In the genomic region with DNA sequence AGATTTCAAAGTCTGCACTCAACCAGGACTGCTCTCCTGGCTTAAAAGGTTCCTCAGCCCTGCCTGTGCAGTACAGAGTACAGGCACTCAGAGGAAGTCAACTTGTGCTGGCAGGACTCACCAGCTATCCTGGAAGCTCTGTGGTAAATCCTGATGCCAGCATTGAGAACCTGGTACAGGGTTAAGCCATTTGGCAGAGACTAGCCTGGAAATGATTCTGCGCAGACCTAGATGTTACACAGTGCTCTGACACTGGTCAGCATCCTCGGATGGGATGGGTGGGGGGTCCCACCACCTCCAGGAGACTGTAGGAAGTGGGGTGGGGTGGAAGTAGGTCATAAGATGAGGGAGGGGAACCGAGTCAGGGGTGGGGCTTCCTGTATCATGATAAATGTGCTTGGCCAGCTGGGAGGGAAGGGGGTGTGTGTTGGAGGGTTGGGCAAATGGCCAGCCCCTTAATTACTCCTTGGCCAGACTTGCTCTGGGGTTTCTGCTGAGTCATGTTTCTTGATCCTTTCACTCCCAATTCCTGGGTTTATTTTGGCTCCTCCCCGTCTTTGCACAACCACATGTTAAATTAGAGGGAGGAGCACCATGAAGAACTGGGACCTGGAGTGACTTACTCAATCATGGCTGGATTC, we compare ENCODE assay signal across 8 mouse cellular contexts. TPM values are rescaled to one million over a fixed set of nuclear protein-coding genes. Genes with fewer than 3 reads are reported as not detected.
DNase-seq lines count a peak whose midpoint lies in the region; ATAC-seq and TF ChIP-seq lines count a peak whose summit lies in the region.

No protein-coding gene starts in this region.

- H3K9me3 ChIP-seq in midbrain, postnatal 0 days (ENCODE audit: low read length) = no peaks in the 10 kb centered on the region
- H3K9me3 ChIP-seq in midbrain, embryonic 11.5 days (ENCODE audit: control insufficient read depth, low read length) = no peaks in the 10 kb centered on the region
- no peaks in the 10 kb centered on the region for H3K9me3 ChIP-seq in liver, embryonic 11.5 days (ENCODE audit: control insufficient read depth, low read length)
- H3K9me3 ChIP-seq in stomach, embryonic 16.5 days (replicated peaks; ENCODE audit: control insufficient read depth, low read length) = no peaks in the 10 kb centered on the region

- intact Hi-C loops in heart, postnatal 10 days (cut with DNase I) = no loop called here
- intact Hi-C loops in left cerebral cortex, postnatal 36 days (cut with DNase I) = no loop called here

- peak; percentile 35 for DNase-seq in midbrain, postnatal 0 days (ENCODE audit: low spot score)
- DNase-seq in midbrain, embryonic 11.5 days (ENCODE audit: low spot score, missing footprints) = no peak
- DNase-seq in adrenal gland, postnatal 25 days = peak; percentile 40
- DNase-seq in heart, postnatal 10 days = peak; percentile 63 to 72
- peak; percentile 33 for DNase-seq in liver, embryonic 11.5 days (ENCODE audit: low spot score)
- no peak for DNase-seq in layer of hippocampus, postnatal 36 days
- no peak for DNase-seq in left cerebral cortex, postnatal 36 days (ENCODE audit: low spot score in 2 of 2)

- no peak for ATAC-seq in midbrain, postnatal 0 days (ENCODE audit: low FRiP score)
- ATAC-seq in midbrain, embryonic 11.5 days (ENCODE audit: low FRiP score) = no peak
- no peak for ATAC-seq in liver, embryonic 11.5 days (replicated peaks; ENCODE audit: low FRiP score)
- ATAC-seq in stomach, embryonic 16.5 days (ENCODE audit: insufficient read depth, low FRiP score) = peak; percentile 33; the same call in 1 of the 2 replicates

- WGBS in midbrain, postnatal 0 days = 82% methylated on average over 4 of the region's 4 CpGs
- 85% methylated on average over 4 of the region's 4 CpGs for WGBS in midbrain, embryonic 11.5 days
- 48% methylated on average over 4 of the region's 4 CpGs for WGBS in liver, embryonic 11.5 days
- 41% methylated on average over 4 of the region's 4 CpGs for WGBS in stomach, embryonic 16.5 days

- peaks cover 4% of the 10 kb centered on the region; the same call in 1 of the 2 replicates for H3K36me3 ChIP-seq in midbrain, postnatal 0 days (ENCODE audit: insufficient read depth, low read length)
- no peaks in the 10 kb centered on the region; the same call in 1 of the 2 replicates for H3K36me3 ChIP-seq in midbrain, embryonic 11.5 days (ENCODE audit: control insufficient read depth, insufficient read depth, low read length)
- H3K36me3 ChIP-seq in liver, embryonic 11.5 days (ENCODE audit: control insufficient read depth, insufficient read depth, low read length) = peaks cover 22% of the 10 kb centered on the region
- peaks cover 25% of the 10 kb centered on the region; the same call in 1 of the 2 replicates for H3K36me3 ChIP-seq in stomach, embryonic 16.5 days (ENCODE audit: control insufficient read depth, insufficient read depth, low read length)

- H3K4me3 ChIP-seq in midbrain, postnatal 0 days (ENCODE audit: low read depth, low read length) = no peak overlapping the region
- H3K4me3 ChIP-seq in midbrain, embryonic 11.5 days (ENCODE audit: low read depth, low read length) = no peak overlapping the region
- H3K4me3 ChIP-seq in liver, embryonic 11.5 days (ENCODE audit: low read depth, low read length) = no peak overlapping the region
- no peak overlapping the region for H3K4me3 ChIP-seq in stomach, embryonic 16.5 days (replicated peaks; ENCODE audit: low read length)

- H3K9ac ChIP-seq in midbrain, postnatal 0 days (replicated peaks; ENCODE audit: low read length, poor library complexity, severe bottlenecking) = no peak overlapping the region
- H3K9ac ChIP-seq in midbrain, embryonic 11.5 days (ENCODE audit: low read length) = no peak overlapping the region
- no peak overlapping the region for H3K9ac ChIP-seq in liver, embryonic 11.5 days (ENCODE audit: low read depth, low read length)
- H3K9ac ChIP-seq in stomach, embryonic 16.5 days (ENCODE audit: low read length) = no peak overlapping the region

- no peak for TF ChIP-seq CTCF in midbrain, postnatal 0 days (IDR thresholded peaks at IDR 0.05)

- peaks cover 6% of the 10 kb centered on the region; the same call in 1 of the 2 replicates for H3K4me1 ChIP-seq in midbrain, postnatal 0 days (ENCODE audit: insufficient read depth, low read length)
- H3K4me1 ChIP-seq in midbrain, embryonic 11.5 days (ENCODE audit: control insufficient read depth, insufficient read depth, low read length) = peaks cover 6% of the 10 kb centered on the region
- peaks cover 49% of the 10 kb centered on the region for H3K4me1 ChIP-seq in liver, embryonic 11.5 days (replicated peaks; ENCODE audit: control insufficient read depth, insufficient read depth, low read length)
- peaks cover 30% of the 10 kb centered on the region for H3K4me1 ChIP-seq in stomach, embryonic 16.5 days (ENCODE audit: control insufficient read depth, insufficient read depth, low read length)

- H3K4me2 ChIP-seq in midbrain, postnatal 0 days (ENCODE audit: low read depth, low read length, poor library complexity, severe bottlenecking) = no peak overlapping the region
- no peak overlapping the region for H3K4me2 ChIP-seq in midbrain, embryonic 11.5 days
- H3K4me2 ChIP-seq in liver, embryonic 11.5 days = no peak overlapping the region
- no peak overlapping the region for H3K4me2 ChIP-seq in stomach, embryonic 16.5 days (ENCODE audit: low read depth, low read length)

- H3K27me3 ChIP-seq in midbrain, postnatal 0 days (ENCODE audit: insufficient read depth, low read length) = no peaks in the 10 kb centered on the region
- H3K27me3 ChIP-seq in midbrain, embryonic 11.5 days (ENCODE audit: control insufficient read depth, insufficient read depth, low read length) = no peaks in the 10 kb centered on the region
- no peaks in the 10 kb centered on the region for H3K27me3 ChIP-seq in liver, embryonic 11.5 days (replicated peaks; ENCODE audit: control insufficient read depth, insufficient read depth, low read length)
- no peaks in the 10 kb centered on the region for H3K27me3 ChIP-seq in stomach, embryonic 16.5 days (ENCODE audit: control insufficient read depth, insufficient read depth, low read length)

- H3K27ac ChIP-seq in midbrain, postnatal 0 days (ENCODE audit: low read depth, low read length) = no peak overlapping the region
- H3K27ac ChIP-seq in midbrain, embryonic 11.5 days (ENCODE audit: low read depth, low read length) = no peak overlapping the region
- no peak overlapping the region for H3K27ac ChIP-seq in liver, embryonic 11.5 days (ENCODE audit: low read depth, low read length)
- peak overlapping the region; percentile 53 for H3K27ac ChIP-seq in stomach, embryonic 16.5 days (ENCODE audit: low read length)

RNA-seq across cellular contexts. Expression of a gene that starts 4.0 kb away (rescaled TPM):
- 8.6 and 10.7 TPM in 2 replicates for total RNA-seq in midbrain, postnatal 0 days (2014; rRNA removed)
- 4.9 and 5.2 TPM in 2 replicates for polyA plus RNA-seq in midbrain, postnatal 0 days (2015; fragmentation: Nextera tagmentation; extraction: Ambion mirVana)
- polyA plus RNA-seq in midbrain, embryonic 11.5 days (2014; fragmentation: Nextera tagmentation; extraction: Ambion mirVana) = 4.5 and 5.0 TPM in 2 replicates
- total RNA-seq in adrenal gland, postnatal 25 days (2021) = 30.0 and 52.2 TPM in 2 replicates
- 10 to 100 TPM; 23.9 to 25.3 TPM for total RNA-seq in heart, postnatal 10 days (2021)
- polyA plus RNA-seq in liver, embryonic 11.5 days (2014; fragmentation: Nextera tagmentation; extraction: Ambion mirVana) = 15.8 and 16.2 TPM in 2 replicates
- polyA plus RNA-seq in stomach, embryonic 16.5 days (2015; fragmentation: Nextera tagmentation; extraction: Ambion mirVana) = 7.3 and 8.2 TPM in 2 replicates
- 10 to 100 TPM in 1 of 2 experiments, 1 to 10 TPM in 1; 9.9 to 14.2 TPM for total RNA-seq in layer of hippocampus, postnatal 36 days (2021)
- total RNA-seq in left cerebral cortex, postnatal 36 days (2021) = 10 to 100 TPM; 15.1 to 15.9 TPM

Comparison
In these comparisons a context has a peak if more than half of its experiments do, and no peak if none do; other contexts are left out.
1. DNase-seq: peak in midbrain, postnatal 0 days (single experiment), adrenal gland, postnatal 25 days (single experiment), heart, postnatal 10 days (2 of 2) and liver, embryonic 11.5 days (single experiment); none in midbrain, embryonic 11.5 days (single experiment), layer of hippocampus, postnatal 36 days (0 of 2) and left cerebral cortex, postnatal 36 days (0 of 2).